Mouse (Mus musculus) limb, embryonic 12.5 days (tissue): Measurements from ENCODE around the gene Pde4d. TPM values are rescaled to one million over a fixed set of nuclear protein-coding genes. Genes with fewer than 3 reads are reported as not detected.

ENCODE experiments used
- ATAC-seq: fragments of 200-750 bp; cut with Nextera tagmentation; 2 replicates; pipeline ENCODE4 v1.8.0; 2017; ENCODE audit warnings: low read depth, moderate TSS enrichment; ENCODE audit not compliant: insufficient number of reproducible peaks, insufficient read depth, low FRiP score, low TSS enrichment
- H3K27ac ChIP-seq: fragments of 300-500 bp; sonication (generic); 2 replicates; pipeline ENCODE4 v1.5.1; 2016; ENCODE audit warnings: mild to moderate bottlenecking, moderate library complexity
- H3K27me3 ChIP-seq: fragments of 300-500 bp; sonication (generic); 2 replicates; pipeline ENCODE4 v1.6.1; 2016; ENCODE audit warnings: mild to moderate bottlenecking, moderate library complexity
- H3K36me3 ChIP-seq: fragments of 300-500 bp; sonication (generic); 2 replicates; pipeline ENCODE4 v1.6.1; 2016; ENCODE audit warnings: mild to moderate bottlenecking, moderate library complexity
- H3K4me1 ChIP-seq: fragments of 300-500 bp; sonication (generic); replicated peaks from 2 replicates; pipeline ENCODE4 v1.6.1; 2016
- H3K4me2 ChIP-seq: fragments of 300-500 bp; sonication (generic); 2 replicates; pipeline ENCODE4 v1.6.1; 2016; ENCODE audit warnings: mild to moderate bottlenecking, moderate library complexity
- H3K4me3 ChIP-seq: fragments of 300-500 bp; sonication (generic); replicated peaks from 2 replicates; pipeline ENCODE4 v1.5.1; 2016; ENCODE audit warnings: mild to moderate bottlenecking
- H3K9ac ChIP-seq: fragments of 300-500 bp; sonication (generic); replicated peaks from 2 replicates; pipeline ENCODE4 v1.6.1; 2016; ENCODE audit warnings: mild to moderate bottlenecking, moderate library complexity
- H3K9me3 ChIP-seq: fragments of 300-500 bp; sonication (generic); 2 replicates; pipeline ENCODE4 v1.6.1; 2016; ENCODE audit warnings: mild to moderate bottlenecking, moderate library complexity
- WGBS: fragments of 180-500 bp; shearing (Covaris S2); methylation state at CpG from one replicate; pipeline ENCODE4 v1.1.7; 2016; 5-methylcytosine and 5-hydroxymethylcytosine counted together
- polyA plus RNA-seq: library from polyadenylated mRNA; unstranded; fragments of >200 nt; fragmentation: Nextera tagmentation; extraction: Ambion mirVana; gene quantifications from 2 replicates; pipeline ENCODE4 v1.2.1, GENCODE M21; 2016

Pde4d gene
- polyA plus RNA-seq, 1 experiment from 2014 or later = 23.7 TPM

DNA sequence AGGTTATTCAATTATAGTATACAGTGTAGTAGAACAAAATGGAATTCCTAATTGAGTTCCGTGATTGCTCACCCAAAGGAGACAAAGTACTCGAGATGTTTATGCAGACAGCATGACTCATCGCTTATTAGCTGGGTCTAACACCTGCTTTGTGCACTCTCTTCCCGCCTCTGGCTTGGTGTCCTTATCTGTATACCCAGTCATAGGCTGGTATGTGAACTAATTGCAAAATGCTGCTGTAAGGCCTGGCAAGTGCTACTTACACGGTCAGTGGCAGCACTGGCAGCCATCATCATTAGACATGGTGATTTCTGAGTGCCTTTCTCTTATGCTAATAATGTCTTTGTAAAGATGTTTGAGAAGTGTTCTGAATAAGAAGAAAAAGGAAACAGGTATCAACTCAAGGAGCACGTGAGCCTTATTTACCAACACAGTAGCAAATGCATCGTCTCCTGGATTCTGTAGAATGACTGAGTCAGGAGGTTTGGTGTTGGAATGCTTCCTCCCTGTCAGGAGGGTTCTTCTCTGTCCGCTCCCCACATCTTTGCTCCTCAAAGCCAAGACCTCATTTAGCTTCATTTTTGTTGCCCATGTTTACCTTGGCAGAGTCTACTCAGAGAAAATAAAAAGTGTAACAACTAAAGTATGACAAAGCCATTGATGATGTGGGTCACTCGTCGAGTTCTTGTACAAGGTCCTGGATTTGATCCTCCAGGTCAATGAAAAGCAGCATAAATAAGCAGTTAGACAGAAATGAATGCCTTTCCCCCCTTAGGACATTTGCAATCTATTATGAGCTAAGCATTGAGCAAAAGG, 1202.2 kb downstream of the Pde4d start:
- peaks cover 6% of the 10 kb centered on the region; the same call in 1 of the 2 replicates for H3K4me1 ChIP-seq
- H3K4me3 ChIP-seq = no peak overlapping the region
- H3K27ac ChIP-seq = no peak overlapping the region
- H3K9ac ChIP-seq = no peak overlapping the region
- no peaks in the 10 kb centered on the region for H3K36me3 ChIP-seq
- H3K9me3 ChIP-seq = no peaks in the 10 kb centered on the region
- no peak for ATAC-seq
- no peaks in the 10 kb centered on the region for H3K27me3 ChIP-seq
- 76% methylated on average over 10 of the region's 10 CpGs for WGBS
- no peak overlapping the region for H3K4me2 ChIP-seq

DNA sequence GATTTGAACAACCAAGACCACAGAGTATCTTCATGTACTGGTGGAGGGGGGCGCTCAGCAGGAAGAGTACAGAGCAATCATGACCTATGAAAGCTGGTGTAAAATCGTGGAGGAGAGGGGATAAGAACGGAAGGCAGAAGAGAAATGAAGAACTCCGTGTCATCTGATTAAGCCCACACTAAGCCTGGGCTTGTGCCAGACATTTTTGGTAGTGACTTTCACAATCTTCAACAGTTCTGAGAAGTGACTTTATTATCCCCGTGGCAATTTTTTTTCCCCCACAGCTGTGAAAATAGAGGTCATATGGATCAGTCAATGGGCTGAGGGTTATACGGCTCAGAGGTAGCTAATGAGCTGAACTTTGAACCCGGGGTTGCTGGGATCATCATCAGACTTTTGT, 1202.9 kb downstream of the Pde4d start:
- Histone ChIP-seq H3K27me3 (no peaks in the 10 kb centered on the region), H3K4me2 (no peak overlapping the region), H3K9me3 (no peaks in the 10 kb centered on the region), H3K27ac (no peak overlapping the region), H3K9ac (no peak overlapping the region), H3K36me3 (no peaks in the 10 kb centered on the region), H3K4me1 (peaks cover 6% of the 10 kb centered on the region; the same call in 1 of the 2 replicates), H3K4me3 (no peak overlapping the region)
- 49% methylated on average over 7 of the region's 7 CpGs for WGBS
- no peak for ATAC-seq

DNA sequence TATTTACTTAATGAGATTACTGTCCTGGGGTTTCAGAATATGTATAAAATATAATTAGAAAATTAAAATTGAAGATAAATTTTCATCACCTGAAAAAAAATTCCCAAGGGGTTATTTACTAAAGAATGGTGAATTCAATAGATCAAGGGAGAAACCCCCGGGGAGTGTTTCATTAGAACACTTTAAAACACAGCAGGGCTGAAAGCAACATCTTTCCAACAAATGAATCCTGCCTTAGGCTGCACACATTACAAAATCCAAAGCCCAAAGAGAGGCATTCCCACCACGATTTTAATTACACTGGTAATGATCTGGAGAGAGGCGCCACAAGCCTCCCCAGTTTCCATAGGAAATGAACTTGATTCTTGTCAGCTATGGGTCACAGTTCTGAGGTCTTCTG, 1205.6 kb downstream of the Pde4d start:
- Histone ChIP-seq H3K4me3 (no peak overlapping the region), H3K9me3 (no peaks in the 10 kb centered on the region), H3K4me1 (peaks cover 10% of the 10 kb centered on the region; the same call in 1 of the 2 replicates), H3K4me2 (no peak overlapping the region), H3K9ac (no peak overlapping the region), H3K27me3 (no peaks in the 10 kb centered on the region), H3K36me3 (no peaks in the 10 kb centered on the region), H3K27ac (no peak overlapping the region)
- WGBS = 44% methylated on average over 3 of the region's 3 CpGs
- no peak for ATAC-seq

DNA sequence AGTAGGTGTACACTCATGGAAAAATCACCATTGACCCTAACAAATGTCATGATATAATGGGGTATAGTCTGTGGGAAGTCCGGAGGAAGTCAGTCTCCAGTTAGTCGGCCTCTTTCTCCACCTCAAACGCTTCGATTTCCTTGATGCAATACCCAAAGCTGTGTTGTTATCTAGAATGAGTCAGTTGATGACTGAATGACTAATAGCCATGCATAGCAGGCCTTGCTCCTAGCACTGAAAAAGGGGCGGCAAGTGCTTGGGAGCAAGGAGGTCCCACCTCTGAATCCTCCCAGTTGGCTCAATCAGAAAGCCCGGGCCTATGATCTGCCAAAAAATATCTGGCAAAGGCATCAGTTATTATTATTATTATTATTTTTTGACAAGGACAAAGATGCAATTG, 1209.4 kb downstream of the Pde4d start:
- 82% methylated on average over 6 of the region's 6 CpGs for WGBS
- Histone ChIP-seq H3K9me3 (no peaks in the 10 kb centered on the region), H3K27ac (no peak overlapping the region)

DNA sequence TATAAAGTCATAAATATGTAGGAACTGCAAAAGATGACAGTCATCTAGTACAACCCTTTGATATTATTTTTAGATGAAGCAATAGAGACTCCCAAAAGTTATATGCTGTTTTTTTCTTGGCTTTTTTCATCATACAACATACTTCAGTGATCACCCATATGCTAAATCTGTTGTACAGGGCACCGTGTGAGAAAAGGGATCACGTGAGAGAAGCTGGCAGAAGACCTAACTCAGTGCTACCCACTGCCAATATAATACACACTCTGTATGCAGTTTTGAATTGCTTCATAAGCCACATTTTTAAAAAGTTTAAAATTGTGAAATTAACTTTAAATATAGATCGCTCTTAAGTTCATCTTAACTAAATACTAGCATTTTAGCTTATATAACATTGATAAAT, 1211.6 kb downstream of the Pde4d start:
- ATAC-seq = no peak
- Histone ChIP-seq H3K36me3 (no peaks in the 10 kb centered on the region), H3K4me1 (peaks cover 19% of the 10 kb centered on the region), H3K4me3 (no peak overlapping the region), H3K27me3 (no peaks in the 10 kb centered on the region), H3K9me3 (no peaks in the 10 kb centered on the region), H3K4me2 (no peak overlapping the region), H3K27ac (no peak overlapping the region), H3K9ac (no peak overlapping the region)
- 95% methylated on average over 3 of the region's 3 CpGs for WGBS

More for the DNA sequence above, 1209.4 kb downstream of the Pde4d start:
- Histone ChIP-seq H3K4me1 (peaks cover 15% of the 10 kb centered on the region), H3K9ac (no peak overlapping the region), H3K27me3 (no peaks in the 10 kb centered on the region), H3K4me2 (no peak overlapping the region), H3K36me3 (no peaks in the 10 kb centered on the region), H3K4me3 (no peak overlapping the region)
- ATAC-seq = no peak

DNA sequence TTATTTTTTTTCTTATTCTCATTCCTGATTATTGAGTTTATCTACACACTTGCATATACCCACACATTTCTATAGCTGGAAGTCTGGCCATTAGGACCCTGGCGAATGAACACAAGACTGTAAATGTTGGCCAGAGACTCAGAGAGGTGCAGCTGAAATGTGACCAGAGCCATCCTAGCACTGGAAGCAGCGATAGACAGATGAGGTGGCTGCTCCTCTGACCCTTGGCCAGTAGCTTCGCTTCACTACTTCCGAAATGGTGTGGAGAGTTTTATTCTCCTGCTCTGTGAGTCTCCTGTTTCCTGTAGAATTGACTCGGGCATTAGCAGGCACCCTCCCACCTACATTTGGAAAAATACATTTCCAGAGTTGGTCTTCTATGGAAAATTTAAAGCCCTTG, 1212.4 kb downstream of the Pde4d start:
- 36% methylated on average over 5 of the region's 5 CpGs for WGBS
- Histone ChIP-seq H3K27ac (peak overlapping the region; percentile 66; the same call in 1 of the 2 replicates), H3K9ac (no peak overlapping the region)

DNA sequence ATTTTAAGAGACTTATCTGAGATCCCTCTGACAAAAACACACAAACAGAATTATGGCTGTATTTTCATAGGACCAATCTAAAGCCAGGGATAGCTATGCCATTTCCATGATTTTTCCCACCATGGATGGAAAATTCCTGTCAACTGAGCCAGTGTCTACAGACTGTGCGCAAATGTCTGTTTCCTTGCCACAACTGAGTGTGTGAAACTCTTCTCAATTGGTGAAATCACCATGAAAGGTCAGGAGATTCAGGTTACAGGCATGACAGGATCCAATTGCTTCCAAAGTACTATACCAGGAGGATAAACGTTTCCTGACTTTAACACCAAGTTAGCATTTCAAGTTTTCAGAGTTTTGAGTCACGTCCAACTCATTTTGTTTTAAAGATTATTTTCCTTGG, 1213.0 kb downstream of the Pde4d start:
- Histone ChIP-seq H3K9me3 (no peaks in the 10 kb centered on the region), H3K9ac (no peak overlapping the region), H3K27ac (peak overlapping the region; percentile 66; the same call in 1 of the 2 replicates), H3K27me3 (no peaks in the 10 kb centered on the region), H3K4me1 (peaks cover 19% of the 10 kb centered on the region), H3K4me2 (0 out of 2 replicates have a peak overlapping the region, but pooled peaks have one; percentile 0), H3K36me3 (no peaks in the 10 kb centered on the region), H3K4me3 (no peak overlapping the region)
- 38% methylated on average over 3 of the region's 3 CpGs for WGBS
- ATAC-seq = 0 out of 2 replicates have a peak, but pooled peaks have one; percentile 26

More for the DNA sequence above, 1212.4 kb downstream of the Pde4d start:
- no peak for ATAC-seq
- H3K27me3 ChIP-seq = no peaks in the 10 kb centered on the region
- H3K4me2 ChIP-seq = peak overlapping the region; percentile 0; the same call in 1 of the 2 replicates
- no peaks in the 10 kb centered on the region for H3K36me3 ChIP-seq
- H3K9me3 ChIP-seq = no peaks in the 10 kb centered on the region
- peaks cover 19% of the 10 kb centered on the region for H3K4me1 ChIP-seq
- H3K4me3 ChIP-seq = no peak overlapping the region

DNA sequence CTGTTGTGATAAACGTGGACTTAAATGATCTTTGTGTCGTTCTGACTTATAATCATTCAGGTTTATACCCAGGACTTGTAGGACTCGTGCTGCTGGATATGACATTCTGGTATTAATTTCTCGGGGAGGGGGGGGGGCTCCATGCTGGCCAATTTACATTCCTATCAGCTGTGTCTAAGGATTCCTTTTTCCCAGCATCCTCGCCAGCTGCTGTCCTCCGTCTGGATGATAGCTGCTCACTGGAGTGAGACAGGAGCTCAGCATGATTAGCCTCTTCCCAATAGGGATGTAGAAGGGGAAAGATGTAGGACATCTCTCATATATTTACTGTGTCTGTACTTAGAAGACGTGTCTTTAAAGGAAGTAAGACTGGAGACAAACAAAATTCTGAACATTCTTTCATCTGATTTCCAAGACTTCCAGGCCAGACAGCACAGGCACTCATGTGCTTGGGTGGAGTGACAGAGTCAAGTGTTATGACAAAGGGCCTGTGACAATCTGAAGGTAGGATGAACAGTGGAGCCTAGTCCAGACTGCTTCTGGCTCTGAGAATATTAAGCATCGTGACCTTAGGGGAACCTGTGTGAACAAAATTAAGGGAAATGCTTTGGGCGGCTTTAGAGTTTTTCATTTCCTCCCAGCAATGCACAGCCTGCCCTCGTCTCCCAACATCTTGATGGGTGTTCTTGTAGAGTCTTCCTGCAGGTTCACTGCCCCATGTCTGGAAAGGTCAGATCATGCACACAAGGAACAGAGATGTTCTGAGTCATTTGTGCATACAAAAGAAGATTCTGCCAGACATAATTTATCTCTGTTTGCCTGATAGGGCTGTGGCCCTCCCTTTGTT, 1215.4 kb downstream of the Pde4d start:
- Histone ChIP-seq H3K4me1 (peaks cover 19% of the 10 kb centered on the region), H3K4me2 (no peak overlapping the region), H3K9me3 (no peaks in the 10 kb centered on the region), H3K36me3 (no peaks in the 10 kb centered on the region), H3K27me3 (no peaks in the 10 kb centered on the region), H3K4me3 (no peak overlapping the region), H3K27ac (no peak overlapping the region), H3K9ac (no peak overlapping the region)
- ATAC-seq = no peak
- 72% methylated on average over 10 of the region's 10 CpGs for WGBS

DNA sequence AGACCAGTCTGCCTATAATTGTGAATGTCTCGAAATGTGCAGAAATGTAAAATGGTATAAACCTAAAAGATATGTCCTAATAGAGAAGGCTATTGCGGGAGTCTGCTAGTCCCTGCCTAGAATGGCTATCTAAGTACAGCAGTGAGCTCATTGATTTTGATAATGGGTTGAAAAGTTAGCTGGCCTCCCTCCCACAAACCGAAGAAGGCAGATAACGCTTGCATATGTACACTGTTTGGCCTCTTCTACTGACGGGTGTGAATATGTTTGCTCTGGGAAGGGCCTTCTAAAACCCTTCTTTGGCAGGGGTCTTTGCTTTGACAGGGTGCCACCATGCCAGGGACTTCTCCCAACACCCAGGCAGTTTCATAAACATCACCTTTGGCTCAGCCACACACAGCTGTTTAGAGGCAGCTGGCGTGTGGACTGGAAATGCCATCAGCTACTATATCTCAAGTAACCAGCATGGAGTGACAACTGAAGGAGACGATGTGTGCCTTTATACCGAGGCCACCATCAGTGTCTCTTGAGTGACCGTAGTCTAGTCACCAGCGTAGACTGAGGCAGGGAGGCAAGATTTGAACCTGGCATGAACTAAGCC, 1216.2 kb downstream of the Pde4d start:
- 85% methylated on average over 10 of the region's 10 CpGs for WGBS
- no peak overlapping the region for H3K27ac ChIP-seq

DNA sequence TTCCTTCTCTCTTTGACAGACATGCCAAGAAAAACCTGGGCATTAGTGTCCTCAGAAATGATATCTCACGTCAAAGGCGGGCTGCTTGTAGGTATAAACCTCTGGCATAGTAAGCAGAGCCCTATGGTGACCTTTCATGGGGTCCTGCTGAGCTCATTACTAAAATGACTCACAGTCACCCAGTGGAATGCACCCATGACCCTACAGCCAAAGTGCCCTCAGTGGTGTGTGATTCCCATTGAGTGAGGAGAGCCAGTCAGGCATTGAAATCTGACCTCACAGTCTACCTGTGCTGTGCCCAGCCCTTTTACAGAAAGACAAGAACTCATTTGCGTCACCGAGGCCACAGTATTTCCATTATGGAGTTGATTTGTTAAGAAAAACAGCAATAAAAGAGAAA, 1220.2 kb downstream of the Pde4d start:
- Histone ChIP-seq H3K36me3 (no peaks in the 10 kb centered on the region), H3K4me3 (no peak overlapping the region), H3K4me2 (no peak overlapping the region), H3K9me3 (no peaks in the 10 kb centered on the region), H3K27ac (no peak overlapping the region), H3K9ac (no peak overlapping the region), H3K27me3 (no peaks in the 10 kb centered on the region), H3K4me1 (peaks cover 21% of the 10 kb centered on the region)
- WGBS = 64% methylated on average over 4 of the region's 4 CpGs
- no peak for ATAC-seq

More for the DNA sequence above, 1216.2 kb downstream of the Pde4d start:
- H3K4me3 ChIP-seq = no peak overlapping the region
- no peaks in the 10 kb centered on the region for H3K9me3 ChIP-seq
- H3K4me1 ChIP-seq = peaks cover 20% of the 10 kb centered on the region
- H3K4me2 ChIP-seq = no peak overlapping the region
- no peaks in the 10 kb centered on the region for H3K36me3 ChIP-seq
- H3K9ac ChIP-seq = no peak overlapping the region
- ATAC-seq = no peak
- H3K27me3 ChIP-seq = no peaks in the 10 kb centered on the region
